Mouse (Mus musculus) thymus, postnatal 0 days (tissue): Measurements from ENCODE around the gene Shroom3. TPM values are rescaled to one million over a fixed set of nuclear protein-coding genes. Genes with fewer than 3 reads are reported as not detected.
A peak's percentile ranks its signal among the peaks of the same experiment; 100 is the strongest.
"Not testable (repeated sequence)": the region's sequence is repeated elsewhere in the genome, so short reads cannot be mapped to it uniquely, and the experiment has no call there.

Experiments used
- DNase-seq: peaks from one replicate; pipeline ENCODE4 v3.0.0-alpha.2; 2015; ENCODE audit warnings: low spot score
- polyA plus RNA-seq: library from polyadenylated mRNA; unstranded; fragments of >200 nt; fragmentation: Nextera tagmentation; extraction: Ambion mirVana; gene quantifications from 2 replicates; pipeline ENCODE4 v1.2.1, GENCODE M21; 2015

The Shroom3 gene
- polyA plus RNA-seq, 1 experiment from 2014 or later: 0.77 TPM

DNA sequence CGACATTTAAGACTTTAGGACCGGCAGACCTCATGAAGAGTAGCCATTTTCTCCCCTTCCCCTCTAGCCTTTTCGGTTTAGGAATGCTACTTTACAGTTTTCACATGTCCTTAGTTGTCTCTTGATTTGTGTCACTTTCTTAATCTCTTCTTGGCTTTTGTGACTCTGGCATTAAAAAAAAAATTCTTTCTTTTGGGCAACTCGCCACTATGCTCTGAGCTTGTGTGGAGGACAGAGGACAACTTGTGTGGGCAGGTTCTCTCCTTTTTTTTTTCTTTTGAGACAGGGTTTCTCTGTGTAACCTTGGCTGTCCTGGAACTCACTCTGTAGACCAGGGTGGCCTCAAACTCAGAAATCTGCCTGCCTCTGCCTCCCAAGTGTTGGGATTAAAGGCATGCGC lies 239.7 kb downstream of the Shroom3 start:
- DNase-seq: not testable (repeated sequence)

GRCm38 (mm10) chr5:92924851-92925477 lies 241.7 kb downstream of the Shroom3 start:
- peak; percentile 23 for DNase-seq

DNA sequence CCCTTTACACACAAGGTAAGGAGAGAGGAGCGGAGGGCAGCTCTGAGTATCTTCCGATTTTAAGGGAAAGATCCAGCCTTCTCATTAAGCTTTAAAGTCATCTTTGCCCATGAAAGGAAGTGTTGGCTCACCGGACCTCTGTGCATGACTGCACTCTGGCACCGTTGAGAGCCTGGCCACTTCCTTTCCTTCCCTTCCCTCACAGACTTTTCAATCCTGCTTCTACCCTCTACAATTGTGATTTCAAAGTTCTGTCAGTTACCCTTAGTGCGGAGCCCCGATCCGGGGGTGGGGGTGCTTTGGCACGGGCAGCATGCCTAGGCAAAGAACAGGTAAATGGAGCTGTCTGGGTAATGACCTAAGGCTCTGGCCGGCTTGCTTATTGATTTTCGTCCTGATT lies 244.4 kb downstream of the Shroom3 start:
- DNase-seq: no peak

- no peak for DNase-seq
Observed at GRCm38 (mm10) chr5:92930557-92930956, 247.3 kb downstream of the Shroom3 start.

DNA sequence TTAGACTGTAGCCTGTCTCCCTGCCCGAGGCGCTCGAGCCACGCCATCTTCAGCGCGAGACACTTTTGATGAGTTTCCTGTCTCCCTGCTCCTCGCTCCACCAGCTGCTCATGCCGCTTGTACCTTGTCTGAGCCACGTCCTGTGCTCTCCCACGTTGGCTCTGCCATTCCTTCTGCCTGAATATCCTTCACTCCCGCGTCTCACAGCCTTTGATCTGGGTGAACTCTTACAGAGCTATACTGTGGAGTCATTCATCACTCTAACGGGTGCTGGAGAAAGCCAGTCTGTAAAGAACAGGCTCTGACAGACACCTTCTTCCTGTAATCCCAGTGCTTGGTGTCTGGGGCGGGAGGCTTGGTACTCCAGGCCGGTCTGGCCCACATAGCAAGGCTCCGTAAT lies 248.1 kb downstream of the Shroom3 start:
- DNase-seq: no peak

DNA sequence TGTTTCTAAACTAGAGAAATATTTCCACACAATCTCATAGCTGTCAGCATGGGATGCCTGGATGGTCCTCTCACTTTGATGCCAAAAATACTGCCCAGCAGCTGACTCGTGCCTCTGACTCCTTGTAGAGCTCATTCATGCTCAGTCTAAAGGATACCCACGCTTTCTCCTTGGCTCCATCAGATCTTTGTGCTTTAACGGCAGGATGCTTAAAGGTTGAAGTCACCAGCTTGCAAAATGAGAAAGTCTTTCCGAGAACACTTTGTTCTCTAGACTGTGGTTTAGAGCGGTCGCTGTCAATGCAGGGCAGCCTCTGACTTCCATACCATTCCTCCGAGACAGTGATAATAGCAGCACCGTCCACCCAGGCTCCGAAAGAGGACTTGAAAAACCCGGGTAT lies 249.8 kb downstream of the Shroom3 start:
- no peak for DNase-seq

DNA sequence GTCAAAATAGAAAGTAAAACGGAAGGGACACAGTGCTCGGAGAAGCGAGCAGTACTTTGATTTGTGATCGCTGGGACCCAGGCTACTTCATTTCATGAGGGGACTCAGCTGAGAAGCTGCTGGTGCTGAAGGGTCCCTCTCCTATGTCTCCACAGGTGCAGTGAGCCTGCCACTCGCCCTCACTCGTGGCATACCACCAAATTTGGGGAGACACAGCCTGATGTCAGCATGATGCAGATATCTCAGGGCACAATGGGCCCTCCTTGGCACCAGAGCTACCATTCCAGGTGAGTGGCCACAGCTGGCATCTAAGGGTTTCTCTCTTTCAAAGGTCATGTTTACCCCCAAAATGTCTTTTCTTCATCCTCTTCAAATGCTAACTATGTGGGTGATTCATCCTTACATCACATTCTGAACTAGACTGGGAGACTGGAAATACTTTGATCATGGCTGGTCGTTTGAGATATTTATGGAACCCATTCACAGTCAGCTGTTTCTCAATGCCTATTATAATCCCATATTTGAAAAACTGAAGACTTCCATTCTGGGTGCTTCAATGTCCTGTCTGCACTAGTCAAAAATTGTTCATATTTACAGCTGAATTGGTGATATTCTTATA lies 250.5 kb downstream of the Shroom3 start:
- no peak for DNase-seq

DNA sequence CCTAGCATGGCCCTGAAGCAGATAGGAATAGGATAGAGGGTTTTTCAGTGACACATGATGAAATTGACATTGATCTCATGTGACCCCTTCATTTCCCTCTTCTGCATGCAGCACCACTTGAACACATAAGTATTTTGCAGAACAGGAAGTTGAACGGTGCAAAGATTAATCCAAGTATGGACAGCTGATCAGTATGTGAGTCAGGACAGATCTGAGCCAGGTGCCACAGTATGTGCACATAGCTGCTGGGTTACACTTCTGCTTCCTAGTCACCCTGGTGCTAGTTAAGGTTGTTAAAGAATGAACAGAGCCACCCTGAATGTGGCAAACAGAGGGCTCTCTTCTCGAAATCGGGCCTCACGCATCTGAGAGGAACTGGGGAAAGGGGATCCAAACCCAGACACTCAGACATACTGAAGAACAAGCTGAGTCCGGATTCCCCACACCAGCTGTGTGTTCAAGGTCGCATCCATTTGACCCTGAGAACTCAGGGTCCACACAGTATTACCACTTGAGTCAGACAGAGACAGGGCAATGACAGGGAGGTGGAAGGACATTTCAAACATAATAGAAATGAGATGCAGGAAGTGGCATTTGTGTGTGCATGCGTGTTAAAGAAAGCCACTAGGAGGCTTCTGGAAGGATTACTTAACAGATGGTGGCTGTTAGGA lies 251.2 kb downstream of the Shroom3 start:
- DNase-seq: no peak

- no peak for DNase-seq
Observed at GRCm38 (mm10) chr5:92935883-92936282, 252.6 kb downstream of the Shroom3 start.

DNA sequence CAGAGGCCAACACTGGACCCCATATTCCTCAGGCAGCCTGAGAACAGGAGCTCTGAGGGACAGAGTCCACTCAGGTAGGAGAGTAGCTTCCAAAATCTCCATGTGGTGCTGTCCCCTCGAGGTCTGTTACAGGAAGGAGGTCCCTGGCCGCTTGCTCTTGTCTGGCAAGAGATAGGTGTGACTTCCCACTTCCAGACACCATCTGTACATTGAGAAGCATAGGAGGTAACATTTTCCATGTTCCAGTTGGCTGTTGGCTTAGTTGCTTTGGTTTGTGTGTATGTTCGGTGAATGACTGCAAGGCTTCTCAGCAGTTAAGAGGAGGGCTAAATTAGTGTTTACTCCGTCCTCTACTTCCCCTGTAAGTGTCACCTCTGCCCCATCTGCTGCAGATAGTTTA lies 254.5 kb downstream of the Shroom3 start:
- DNase-seq: no peak

- DNase-seq: no peak
Observed at GRCm38 (mm10) chr5:92939246-92939995, 256.2 kb downstream of the Shroom3 start.

- no peak for DNase-seq
Observed at GRCm38 (mm10) chr5:92942166-92942565, 258.9 kb downstream of the Shroom3 start.

GRCm38 (mm10) chr5:92942577-92942976 lies 259.3 kb downstream of the Shroom3 start:
- DNase-seq: no peak

GRCm38 (mm10) chr5:92944867-92945266 lies 261.6 kb downstream of the Shroom3 start:
- DNase-seq: no peak

GRCm38 (mm10) chr5:92948972-92949745 lies 265.9 kb downstream of the Shroom3 start:
- no peak for DNase-seq

DNA sequence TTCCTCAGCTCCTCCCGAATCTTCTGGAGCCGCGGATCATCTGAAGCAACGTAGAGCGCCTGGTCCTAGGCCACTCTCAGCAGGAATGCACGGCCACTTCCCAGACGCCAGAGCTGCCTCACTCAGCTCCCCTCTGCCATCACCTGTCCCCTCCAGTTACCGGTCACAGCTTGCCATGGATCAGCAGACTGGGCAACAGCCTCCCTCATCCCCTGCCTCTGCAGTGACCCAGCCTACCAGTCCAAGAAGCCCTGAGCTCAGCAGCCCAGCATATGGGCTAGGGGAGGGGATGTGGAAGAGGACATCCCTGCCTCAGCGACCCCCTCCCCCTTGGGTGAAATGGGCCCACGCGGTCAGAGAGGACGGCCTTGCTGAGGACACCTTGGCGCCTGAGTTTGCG lies 267.3 kb downstream of the Shroom3 start:
- no peak for DNase-seq

GRCm38 (mm10) chr5:92951079-92951478 lies 267.8 kb downstream of the Shroom3 start:
- DNase-seq: no peak

DNA sequence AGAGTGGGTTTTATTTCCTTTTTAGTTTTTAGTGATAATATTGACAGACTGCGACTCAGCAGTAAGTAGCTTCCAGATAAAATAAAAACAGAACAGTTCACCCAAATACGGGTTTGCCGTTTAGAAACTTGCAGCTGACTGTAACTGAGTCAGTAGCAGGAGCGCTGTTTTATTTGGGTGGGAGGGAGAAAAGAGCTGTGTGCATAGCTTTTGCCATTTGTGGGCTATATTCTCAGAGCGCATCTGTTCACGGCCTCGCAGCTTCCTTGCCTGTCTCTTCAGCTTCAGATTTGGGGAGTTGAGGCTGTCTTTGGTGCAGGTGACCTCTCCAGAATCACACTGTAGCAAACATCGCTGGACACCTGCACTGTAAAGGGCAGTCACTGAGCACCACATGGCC lies 270.6 kb downstream of the Shroom3 start:
- DNase-seq: no peak

DNA sequence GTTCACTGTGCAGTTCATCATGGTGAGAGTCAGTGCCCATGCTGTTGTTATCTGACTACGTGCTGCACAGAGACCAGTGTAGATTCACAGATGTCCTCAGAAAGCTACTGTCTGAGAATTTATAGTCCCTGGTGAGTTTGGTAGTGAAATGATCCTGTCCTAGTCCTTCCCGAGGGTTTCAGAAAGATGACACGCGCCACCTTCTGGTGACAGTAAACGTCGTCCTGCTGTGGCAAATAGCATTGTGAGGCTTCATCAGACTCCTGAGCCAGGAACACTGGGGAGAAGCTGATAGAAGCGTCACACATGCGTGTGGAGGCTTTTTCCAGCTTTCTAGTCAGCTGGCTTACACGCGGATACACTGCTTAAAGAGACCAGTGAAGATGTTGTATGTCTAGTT lies 271.1 kb downstream of the Shroom3 start:
- DNase-seq: peak; percentile 33

DNA sequence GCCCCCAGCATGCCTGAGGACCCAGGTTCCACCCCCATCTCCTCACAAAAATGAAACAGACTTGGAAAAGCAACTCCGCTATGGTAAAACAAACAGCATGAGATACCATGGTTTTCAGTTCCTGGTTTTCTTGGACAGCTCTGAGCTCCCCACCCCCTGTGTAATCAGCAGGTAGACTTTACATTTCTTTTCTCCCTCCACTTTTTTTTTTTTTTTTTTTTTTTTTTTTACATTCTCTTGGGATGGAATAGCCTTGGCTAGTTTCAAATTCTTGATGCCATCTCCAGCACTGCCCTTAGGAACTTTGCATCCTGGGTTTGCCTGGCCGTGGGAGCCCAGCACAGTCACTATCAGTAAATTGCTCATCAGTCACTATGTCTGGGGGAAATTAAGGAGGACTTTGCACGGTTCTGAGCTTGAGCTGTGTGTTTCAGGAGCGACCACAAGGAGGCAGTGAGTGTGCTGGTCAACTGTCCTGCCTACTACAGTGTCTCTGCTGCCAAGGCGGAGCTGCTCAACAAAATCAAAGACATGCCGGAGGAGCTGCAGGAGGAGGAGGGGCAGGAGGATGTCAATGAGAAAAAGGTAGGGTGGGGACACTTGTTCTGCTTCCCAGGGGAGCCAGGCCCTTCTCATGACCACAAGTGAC lies 271.7 kb downstream of the Shroom3 start:
- DNase-seq: no peak

DNA sequence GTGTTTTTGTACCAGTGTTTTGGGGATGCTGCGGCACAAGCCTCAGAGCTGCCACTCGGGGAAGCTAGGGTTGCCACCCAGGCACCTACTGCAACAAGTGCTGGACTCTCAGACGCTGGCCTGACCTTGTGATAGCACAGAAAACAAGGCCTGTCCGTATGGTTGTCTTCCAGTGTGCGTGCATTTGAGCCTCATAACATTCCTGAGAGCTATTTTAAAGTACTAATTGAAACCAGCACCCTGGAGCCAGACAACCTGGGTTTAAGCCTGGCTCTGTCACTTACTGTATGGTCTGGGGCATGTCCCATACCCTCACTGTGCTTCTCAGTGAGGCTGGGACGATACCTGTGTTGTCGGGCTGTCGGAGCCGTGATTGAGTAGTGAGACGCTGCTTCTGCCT lies 276.1 kb downstream of the Shroom3 start:
- no peak for DNase-seq
